Mouse (Mus musculus): ENCODE measurements at regions not wholly inside any gene's neighbourhood (a gene's known extent, or its start where the extent isn't known, plus 50 kb on each side); places are given as distances from the start of the nearest gene placed in this dataset.
"Not testable (repeated sequence)": the region's sequence is repeated elsewhere in the genome, so short reads cannot be mapped to it uniquely, and the experiment has no call there.

DNA sequence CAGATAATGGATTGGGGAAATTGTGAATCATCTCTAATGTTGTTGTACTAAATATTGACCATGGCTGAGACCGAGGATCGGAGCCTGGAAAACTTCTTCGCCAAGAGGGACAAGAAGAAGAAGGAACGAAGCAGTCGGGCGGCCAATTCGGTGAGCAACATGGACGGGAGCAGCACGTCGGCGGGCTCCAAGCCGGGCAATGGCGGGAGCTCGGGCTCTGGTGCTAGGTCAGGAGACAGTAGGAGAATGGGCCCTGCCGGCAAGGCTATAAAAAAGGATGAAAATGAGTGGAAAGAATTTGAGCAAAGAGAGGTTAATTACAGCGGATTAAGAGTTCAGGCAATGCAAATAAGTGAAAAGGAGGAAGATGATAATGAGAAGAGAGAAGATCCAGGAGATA is 55.0 kb upstream of the Zfp990 start:
- DNase-seq (ENCODE audit: low spot score in 2 of 2), result not testable (repeated sequence)

DNA sequence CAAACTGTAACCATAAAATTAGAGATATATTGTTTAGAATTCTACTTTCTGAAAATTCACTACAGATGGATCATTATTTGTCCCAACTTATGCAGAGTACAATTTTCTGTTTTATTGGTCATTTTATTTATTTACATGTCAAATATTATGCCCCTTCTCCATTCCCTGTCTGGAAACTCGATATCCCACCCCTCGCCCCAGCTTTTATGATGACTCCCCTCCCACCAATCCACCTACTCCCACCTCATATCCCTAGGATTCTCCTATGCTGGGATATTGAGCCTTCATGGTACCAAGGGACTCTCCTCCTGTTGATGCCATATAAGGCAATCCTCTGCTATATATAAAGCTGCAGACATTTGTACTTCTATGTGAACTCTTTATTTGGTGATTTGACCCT is 62.0 kb upstream of the Zfp990 start:
- DNase-seq (ENCODE audit: low spot score in 2 of 2), result no peak

DNA sequence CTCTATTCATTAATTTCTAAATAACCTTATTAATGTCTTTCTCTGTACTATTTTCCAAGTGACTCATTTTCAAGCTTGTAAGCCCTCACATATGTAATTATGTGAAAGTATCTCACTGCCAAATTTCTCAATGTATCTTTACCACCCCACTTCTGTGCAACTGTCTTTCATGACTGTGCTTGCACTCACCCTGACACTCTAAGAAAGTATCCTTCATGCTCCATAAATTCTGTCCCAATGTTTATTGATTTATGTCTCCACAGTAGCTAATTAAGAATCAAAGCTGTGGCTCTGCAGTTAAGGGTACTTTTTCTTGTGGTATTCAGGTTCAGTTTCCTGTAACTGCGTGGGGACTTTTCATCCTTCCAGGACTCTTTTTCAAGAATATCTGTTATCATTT is 73.8 kb upstream of the Zfp990 start:
- DNase-seq (ENCODE audit: low spot score in 2 of 2), result not testable (repeated sequence)

DNA sequence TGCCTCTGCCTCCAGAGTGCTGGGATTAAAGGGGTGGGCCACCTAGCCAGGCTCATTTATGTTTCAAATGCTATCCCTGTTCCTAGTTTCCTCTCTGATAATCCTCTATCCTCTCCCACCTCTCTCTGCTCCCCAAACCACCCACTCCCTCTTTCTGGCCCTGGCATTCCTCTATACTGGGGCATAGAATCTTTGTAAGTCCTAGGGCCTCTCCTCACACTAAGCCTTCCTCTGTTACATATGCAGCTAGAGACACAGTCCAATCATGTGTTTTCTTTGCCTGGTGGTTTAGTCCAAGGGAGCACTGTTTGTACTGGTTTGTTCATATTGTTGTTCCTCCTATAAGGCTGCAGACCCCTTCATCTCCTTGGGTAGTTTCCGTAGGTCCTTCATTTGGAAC is 76.0 kb upstream of the Zfp990 start:
- DNase-seq (ENCODE audit: low spot score in 2 of 2), result no peak

DNA sequence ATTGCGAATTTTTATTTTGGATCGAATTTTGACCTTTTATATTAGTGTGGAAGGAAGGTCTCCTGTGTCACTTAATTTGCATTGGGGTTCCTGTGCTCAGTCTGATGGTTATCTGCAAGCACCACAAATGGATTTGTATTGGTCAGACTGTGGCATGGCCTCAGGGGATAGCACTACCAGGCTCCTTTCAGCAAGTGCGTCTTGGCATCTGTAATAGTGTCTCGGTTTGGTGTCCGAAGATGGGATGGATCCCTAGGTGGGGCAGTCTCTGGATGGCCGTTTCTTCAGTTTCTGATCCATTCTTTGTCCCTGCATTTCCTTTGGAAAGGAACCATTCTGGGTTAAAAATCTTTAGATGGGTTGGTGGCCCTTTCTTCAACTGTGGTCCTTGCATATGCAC is 76.5 kb upstream of the Zfp990 start:
- DNase-seq (ENCODE audit: low spot score in 2 of 2), result peak in 1 of 2 experiments; percentile 18

DNA sequence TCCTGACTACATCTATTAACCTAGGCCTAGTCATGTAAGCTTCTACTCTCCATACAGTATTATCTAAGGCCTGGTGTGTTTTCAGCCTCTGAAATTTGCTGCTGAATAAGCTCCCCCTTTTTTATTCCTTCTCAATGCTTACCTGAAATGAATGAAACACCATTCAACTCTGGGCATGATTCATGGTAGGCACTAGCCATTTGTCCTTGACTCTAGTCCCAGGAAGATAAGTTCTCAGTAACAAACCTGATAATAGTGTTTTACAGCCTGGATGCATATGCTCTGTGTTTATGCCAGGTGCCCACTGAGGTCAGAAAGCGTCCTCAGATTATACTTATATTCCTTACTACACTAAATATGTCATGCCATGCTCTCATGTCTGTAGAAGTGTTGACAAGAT is 77.3 kb upstream of the Zfp990 start:
- DNase-seq (ENCODE audit: low spot score in 2 of 2), result not testable (repeated sequence)

DNA sequence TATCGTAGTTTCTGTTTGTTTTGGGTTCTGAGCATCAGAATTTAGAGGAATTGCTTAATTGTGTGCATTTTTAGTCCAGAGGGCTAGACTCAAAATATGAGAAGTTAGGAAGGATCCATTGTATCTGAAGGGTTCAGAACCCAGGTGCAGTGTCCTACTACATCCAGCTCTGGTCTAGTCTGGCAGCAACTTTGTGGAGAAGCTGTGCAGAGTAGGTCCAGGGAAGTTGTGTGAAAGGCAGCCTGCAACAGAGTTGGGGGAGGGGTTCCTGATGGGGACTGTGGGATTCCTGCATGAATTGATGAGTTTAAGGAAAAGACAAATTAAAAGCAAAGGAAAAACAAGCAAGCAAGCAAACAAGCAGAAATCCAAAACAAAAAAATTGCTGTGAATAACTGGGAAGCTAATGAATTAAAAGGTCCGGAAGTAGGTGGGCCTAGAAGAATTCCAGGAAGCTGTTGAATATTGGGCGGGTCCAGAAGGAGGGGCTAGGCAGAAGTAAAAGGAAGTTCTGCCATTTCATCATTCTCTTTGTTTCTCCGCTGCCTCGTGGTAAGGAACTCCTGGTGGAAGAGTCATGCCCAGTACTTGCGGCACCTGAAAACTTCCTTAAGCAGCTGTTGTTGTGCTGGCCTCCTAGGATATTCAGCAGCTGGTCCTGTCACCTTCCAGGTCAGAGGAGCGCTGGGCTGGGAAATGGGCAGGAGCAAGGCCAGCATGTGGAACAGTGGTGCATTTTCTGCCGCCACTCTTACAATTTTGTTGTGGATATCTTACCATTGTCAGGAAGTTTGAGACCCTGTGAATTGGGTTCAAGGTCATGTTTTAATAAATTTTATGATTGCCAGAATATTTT is 78.4 kb upstream of the Zfp990 start:
- no peak for DNase-seq (ENCODE audit: low spot score in 2 of 2)

DNA sequence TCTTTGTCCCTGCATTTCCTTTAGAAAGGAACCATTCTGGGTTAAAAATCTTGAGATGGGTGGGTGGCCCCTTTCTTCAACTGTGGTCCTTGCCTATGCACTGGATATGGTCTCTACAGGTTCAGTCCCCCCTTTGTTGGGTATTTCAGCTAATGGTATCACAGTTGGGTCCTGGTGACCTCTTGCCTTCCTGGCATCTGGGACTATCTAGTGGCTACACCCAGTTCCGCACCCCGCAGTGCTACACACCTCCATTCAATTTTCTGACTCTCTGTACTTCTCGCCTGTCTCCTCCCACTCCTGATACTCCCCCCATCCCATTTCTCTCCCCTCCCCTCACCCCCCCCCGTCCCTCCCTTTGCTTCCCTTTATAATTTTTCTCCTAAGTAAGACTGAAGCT is 92.7 kb upstream of the Zfp990 start:
- DNase-seq (ENCODE audit: low spot score in 2 of 2), result not testable (repeated sequence)

DNA sequence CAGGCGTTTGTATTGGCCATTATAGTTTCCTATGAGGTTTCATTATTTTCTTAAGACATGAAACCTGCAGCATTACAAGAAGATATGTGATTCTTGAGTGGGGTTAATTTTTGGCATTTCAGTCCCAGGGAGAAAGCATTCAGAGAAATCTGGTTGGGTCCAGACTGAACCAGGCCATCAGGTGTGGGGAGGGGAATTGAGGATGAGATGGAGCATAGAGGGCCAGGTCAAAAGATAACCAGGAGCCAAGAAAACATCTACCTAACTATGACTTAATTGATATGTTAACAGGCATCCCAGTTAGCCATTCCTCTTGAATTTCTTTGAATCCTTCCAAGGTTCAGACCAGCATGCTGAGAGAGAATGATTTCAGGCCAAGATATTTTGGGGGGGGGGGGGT is 96.2 kb upstream of the Tnfrsf8 start:
- no peak for DNase-seq (ENCODE audit: low spot score in 2 of 2)

DNA sequence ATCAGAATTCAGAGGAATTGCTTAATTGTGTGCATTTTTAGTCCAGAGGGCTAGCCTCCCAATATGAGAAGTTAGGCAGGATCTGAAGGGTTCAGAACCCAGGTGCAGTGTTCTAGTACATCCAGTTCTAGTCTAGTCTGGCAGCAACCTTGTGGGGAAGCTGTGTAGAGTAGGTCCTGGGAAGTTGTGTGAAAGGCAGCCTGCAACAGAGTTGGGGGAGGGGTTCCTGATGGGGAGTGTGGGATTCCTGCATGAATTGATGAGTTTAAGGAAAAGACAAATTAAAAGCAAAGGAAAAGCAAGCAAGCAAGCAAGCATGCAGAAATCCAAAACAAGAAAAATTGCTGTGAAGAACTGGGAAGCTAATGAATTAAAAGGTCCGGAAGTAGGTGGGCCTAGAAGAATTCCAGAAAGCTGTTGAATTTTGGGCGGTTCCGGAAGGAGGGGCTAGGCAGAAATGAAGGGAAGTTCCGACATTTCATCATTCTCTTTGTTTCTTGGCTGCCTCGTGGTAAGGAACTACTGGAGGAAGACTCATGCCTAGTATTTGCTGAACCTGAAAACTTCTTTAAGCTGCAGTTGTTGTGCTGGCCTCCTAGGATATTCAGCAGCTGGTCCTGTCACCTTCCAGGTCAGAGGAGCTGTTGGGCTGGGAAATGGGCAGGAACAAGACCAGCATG is 95.0 kb upstream of the Tnfrsf8 start:
- no peak for DNase-seq (ENCODE audit: low spot score in 2 of 2)

DNA sequence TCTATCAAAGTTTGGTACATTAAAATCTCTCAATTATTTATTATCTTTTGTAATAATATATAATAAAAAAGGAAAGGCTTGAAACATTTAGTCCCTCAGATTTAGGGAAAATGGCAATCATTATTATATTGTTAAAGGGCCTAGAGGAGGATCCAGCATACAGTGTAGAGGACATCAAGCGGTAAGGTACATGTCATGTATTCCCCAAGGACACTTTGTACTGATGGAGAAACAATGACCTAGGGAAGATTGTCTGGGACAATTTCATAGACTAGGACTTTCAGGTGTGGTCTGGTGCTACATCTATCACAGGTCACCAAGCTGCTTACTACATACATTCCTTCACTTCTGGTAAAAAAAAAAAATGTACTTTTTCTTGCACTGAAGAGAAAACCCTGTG is 91.1 kb upstream of the Tnfrsf8 start:
- DNase-seq (ENCODE audit: low spot score in 2 of 2), result not testable (repeated sequence)

DNA sequence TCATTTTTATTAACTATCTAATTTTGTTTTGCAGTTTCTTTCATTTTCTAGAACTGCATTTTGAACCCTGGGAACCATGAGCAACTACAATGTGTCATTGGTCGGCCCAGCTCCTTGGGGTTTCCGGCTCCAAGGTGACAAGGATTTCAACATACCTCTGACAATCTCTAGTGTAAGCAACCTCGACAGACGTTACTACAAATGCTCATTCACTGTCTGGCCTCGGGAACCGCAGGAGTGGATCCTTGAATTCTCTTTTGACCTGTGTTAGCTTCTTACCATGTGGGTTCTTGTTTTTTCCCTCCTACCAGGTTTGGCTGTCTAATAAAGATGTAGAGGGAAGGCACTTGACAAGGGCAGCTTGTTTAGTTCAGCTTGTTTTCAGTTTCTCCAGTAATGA is 89.3 kb upstream of the Tnfrsf8 start:
- not testable (repeated sequence) for DNase-seq (ENCODE audit: low spot score in 2 of 2)

DNA sequence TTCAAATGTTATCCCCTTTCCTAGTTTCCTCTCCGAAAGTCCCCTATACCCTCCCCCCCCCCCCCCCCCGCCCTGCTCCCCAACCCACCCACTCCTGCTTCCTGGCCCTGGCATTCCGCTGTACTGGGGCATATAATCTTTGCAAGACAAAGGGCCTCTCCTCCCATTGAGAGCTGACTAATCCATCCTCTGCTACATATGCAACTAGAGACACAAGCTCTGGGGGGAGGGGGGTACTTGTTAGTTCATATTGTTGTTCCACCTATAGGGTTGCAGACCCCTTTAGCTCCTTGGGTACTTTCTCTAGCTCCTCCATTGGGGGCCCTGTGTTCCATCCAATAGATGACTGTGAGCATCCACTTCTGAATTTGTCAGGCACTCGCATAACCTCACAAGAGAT is 63.9 kb upstream of the Tnfrsf8 start:
- not testable (repeated sequence) for DNase-seq (ENCODE audit: low spot score in 2 of 2)

DNA sequence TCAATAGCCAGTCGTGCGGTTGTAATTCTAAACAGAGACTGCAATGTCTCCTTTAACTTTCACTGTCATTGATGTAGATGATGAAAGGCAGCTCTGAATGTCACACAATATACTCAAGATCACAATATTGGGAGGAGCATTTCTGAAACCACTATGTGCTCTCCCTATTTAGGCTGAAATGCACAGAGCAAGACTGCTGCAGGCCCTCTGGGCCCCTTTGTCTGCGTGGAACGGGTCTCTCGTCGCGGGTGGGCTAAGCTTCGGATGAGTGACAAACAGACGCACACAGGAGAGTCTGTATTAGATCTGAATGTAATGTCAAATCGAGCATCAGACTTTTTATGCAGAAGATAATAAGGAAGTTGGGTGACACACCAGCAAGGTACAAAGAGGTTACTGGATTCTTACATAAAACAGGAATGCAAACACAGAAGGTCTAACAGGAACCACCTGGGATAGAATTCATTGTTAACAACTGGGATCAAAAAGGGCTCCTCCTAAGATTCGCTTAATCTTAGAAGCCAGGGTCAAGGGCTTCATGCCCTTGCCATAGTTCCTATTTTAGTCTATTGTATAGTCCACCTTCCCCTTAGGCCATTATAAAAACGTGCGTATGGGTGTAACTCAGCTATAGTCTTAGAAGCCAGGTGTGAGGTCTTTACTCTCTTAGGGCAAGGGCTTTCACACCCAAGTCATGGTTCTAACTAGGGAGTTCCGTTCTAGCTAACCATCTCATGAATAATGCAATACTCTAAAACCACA is 62.5 kb upstream of the Tnfrsf8 start:
- not testable (repeated sequence) for DNase-seq (ENCODE audit: low spot score in 2 of 2)

DNA sequence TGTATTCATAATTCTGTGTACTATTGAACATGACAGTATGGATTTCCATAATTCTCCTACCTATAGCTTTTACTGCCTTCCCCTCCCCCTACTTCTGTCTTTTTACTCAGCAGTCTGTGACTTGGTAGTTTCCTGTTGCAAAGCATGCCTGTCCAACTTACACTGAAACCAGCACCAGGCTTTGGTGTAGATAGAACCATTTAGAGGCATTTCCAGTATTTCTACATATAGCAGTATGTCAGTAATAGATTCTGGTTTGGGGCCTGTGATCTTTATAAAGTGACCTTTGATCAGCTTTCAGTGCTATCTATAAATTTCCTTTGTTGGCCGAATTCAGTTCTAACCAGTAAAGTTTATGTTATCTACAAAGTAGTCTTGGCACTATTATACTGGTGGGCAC is 54.8 kb upstream of the Tnfrsf8 start:
- DNase-seq (ENCODE audit: low spot score in 2 of 2), result no peak

DNA sequence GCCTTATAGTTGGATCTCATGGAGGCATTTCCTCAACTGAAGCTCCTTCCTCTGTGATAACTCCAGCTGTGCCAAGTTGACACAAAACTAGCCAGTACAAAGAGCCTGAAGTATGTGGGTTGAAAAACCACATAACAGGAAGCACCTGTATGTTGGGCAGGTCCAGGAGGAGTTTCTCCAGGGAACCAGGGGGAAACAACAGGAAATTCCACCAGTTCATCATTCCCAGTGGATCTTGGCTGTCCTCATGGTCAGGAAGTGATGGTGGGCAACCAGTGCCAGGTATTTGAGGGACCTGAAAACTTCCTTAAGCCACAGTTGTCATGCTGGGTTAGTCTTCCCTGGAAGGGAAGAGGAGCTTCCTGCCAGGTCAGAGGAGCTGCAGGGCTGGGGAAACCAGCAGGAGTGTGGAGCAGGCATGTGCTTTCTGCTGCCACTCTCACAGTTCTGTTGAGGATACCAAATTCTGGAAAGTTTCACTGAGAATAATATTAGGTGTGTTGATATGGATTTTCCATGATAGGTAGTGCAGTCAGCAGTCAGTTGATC is 52.4 kb upstream of the Tnfrsf8 start:
- peak in 1 of 2 experiments; percentile 55 for DNase-seq (ENCODE audit: low spot score in 2 of 2)

DNA sequence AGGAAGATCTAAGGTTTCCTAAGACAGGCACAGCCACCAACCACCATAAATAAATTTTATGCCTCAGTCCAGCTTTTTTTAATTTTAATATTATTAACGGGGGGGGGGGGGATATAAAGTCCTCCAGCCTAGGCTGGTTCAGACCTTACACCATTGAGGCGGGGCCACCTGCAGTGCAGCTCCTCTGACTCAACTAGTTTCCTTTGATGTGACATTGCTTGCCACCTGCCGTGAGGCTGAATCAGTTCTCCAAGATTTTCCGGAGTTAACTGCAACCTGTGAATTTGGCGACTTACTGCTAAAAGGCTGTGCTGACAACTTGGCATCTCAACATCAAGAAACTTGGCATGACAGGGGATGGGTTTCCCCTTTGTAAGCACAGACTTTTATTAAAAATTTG is 51.3 kb upstream of the Tnfrsf8 start:
- DNase-seq (ENCODE audit: low spot score in 2 of 2), result no peak

DNA sequence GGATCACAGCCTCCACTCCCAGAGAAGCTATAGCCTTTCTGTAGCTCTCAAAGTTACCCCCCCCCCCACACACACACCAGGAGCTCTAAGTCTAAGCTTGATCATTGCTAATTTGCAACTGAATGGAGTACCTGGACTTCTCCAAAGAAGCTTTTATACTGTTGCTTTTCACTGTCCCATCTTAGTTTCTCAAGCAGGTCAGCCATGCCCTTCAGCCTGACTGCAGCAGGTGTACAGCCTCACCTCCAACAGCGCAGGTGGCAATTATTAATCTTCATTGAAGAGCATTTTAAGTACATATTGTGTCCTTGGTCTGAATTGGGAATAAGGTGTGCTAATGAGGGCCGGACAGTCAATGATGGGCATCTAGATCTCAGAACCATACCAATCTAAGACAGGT is 50.8 kb upstream of the Tnfrsf8 start:
- not testable (repeated sequence) for DNase-seq (ENCODE audit: low spot score in 2 of 2)

Measured in heart, adult 9 months (tissue).